Mouse (Mus musculus): ENCODE results near the gene Treml1. TPM values are rescaled to one million over a fixed set of nuclear protein-coding genes. Genes with fewer than 3 reads are reported as not detected.

Treml1 gene
- polyA plus RNA-seq, 2 experiments, result 0.54 to 0.74 TPM

DNA sequence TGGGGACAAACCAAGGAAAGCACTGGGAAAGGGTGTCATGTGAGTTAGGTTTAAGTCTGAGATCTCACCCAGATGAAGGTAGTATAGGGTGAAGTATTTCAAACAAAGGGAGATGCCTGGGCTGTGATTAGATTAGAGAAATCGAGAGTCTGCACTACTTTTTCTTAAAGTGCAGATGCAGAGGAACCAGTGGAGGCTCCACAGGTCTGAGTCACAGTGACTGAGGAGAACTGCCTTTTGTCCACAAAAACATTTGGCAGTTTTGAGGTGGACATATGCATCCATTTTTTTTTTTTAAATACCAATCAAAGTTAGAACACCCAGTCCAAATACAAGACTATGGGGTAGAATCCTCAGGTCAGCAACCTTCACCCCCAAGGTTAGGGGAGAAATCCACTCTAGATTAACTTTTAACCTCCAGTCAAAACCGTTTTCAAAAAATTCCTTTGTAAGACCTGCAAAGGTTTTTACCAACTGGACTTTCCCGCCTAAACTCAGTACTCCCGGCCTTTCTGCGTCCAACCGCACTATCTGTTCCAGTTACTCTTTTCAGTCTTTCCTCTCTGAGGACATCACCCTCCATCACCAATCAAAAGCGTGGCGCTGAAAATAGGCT lies 48.3 kb downstream of the Treml1 start:
- Histone ChIP-seq H3K27ac (replicated peaks; ENCODE audit: low read depth, low read length) (peak overlapping the region; percentile 99), H3K9me3 (ENCODE audit: control insufficient read depth, low read length) (no peaks in the 10 kb centered on the region), H3K4me1 (ENCODE audit: control insufficient read depth, insufficient read depth, low read length) (peaks cover 18% of the 10 kb centered on the region), H3K4me2 (replicated peaks; ENCODE audit: low read depth, low read length, severe bottlenecking) (peak overlapping the region; percentile 63), H3K27me3 (ENCODE audit: control insufficient read depth, insufficient read depth, low read length) (no peaks in the 10 kb centered on the region), H3K4me3 (replicated peaks; ENCODE audit: low read length) (peak overlapping the region; percentile 84), H3K9ac (ENCODE audit: low read depth, low read length, severe bottlenecking) (peak overlapping the region; percentile 98), H3K36me3 (ENCODE audit: control insufficient read depth, insufficient read depth, low read length) (peaks cover 6% of the 10 kb centered on the region)
- ATAC-seq (ENCODE audit: low FRiP score, low read depth) (no peak), DNase-seq (ENCODE audit: low spot score) (no peak)
- 7% methylated on average over 8 of the region's 8 CpGs for WGBS
- no peak for TF ChIP-seq POLR2A (IDR thresholded peaks at IDR 0.05; ENCODE audit: borderline replicate concordance, extremely low read depth, insufficient read depth, insufficient read length)

DNA sequence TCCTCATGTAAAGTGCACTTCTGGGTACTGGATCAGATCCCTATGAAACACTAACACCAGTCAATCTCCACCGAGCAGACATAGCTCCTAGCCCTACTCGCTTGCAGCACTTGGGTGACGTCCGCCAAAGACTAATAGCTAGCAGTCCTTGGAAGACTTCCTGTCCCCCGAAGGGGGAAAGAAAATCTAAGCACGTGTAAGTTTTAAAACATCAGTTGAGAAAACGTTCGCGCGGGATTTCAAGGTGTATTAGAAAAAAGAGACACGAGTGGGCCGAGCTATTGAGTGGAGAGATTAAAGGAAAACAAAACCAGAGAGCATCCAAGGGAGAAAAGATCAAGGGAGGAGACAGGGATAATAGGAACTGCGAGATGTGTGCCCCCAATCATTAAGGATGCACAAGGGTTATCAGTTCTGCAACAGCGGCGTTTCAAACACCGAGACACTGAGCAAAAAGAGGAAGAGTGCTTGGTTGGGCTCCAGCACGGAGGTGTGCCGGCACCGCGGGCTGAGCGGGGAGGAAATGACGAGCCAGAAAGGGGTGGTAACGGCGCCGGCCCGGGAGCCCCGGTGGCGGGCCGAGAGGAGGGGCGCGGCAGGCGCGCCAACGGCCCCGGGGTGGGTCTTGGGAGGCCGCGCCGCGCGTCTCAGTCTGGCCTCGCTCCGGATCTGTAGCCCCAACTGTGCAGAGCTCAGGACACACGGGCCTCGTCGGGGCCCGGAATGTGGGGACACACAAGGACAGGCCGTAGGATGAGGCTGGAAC lies 49.0 kb downstream of the Treml1 start:
- ATAC-seq (ENCODE audit: low FRiP score, low read depth) (peak; percentile 13; the same call in 1 of the 2 replicates), DNase-seq (ENCODE audit: low spot score) (peak; percentile 74)
- Histone ChIP-seq H3K4me3 (replicated peaks; ENCODE audit: low read length) (peak overlapping the region; percentile 84), H3K4me1 (ENCODE audit: control insufficient read depth, insufficient read depth, low read length) (peaks cover 18% of the 10 kb centered on the region), H3K4me2 (replicated peaks; ENCODE audit: low read depth, low read length, severe bottlenecking) (peak overlapping the region; percentile 63), H3K9ac (ENCODE audit: low read depth, low read length, severe bottlenecking) (peak overlapping the region; percentile 98), H3K27ac (replicated peaks; ENCODE audit: low read depth, low read length) (peak overlapping the region; percentile 99), H3K9me3 (ENCODE audit: control insufficient read depth, low read length) (no peaks in the 10 kb centered on the region), H3K27me3 (ENCODE audit: control insufficient read depth, insufficient read depth, low read length) (no peaks in the 10 kb centered on the region), H3K36me3 (ENCODE audit: control insufficient read depth, insufficient read depth, low read length) (peaks cover 6% of the 10 kb centered on the region)
- WGBS, result under 1% methylated on average over 44 of the region's 47 CpGs
- TF ChIP-seq POLR2A (IDR thresholded peaks at IDR 0.05; ENCODE audit: borderline replicate concordance, extremely low read depth, insufficient read depth, insufficient read length), result no peak

DNA sequence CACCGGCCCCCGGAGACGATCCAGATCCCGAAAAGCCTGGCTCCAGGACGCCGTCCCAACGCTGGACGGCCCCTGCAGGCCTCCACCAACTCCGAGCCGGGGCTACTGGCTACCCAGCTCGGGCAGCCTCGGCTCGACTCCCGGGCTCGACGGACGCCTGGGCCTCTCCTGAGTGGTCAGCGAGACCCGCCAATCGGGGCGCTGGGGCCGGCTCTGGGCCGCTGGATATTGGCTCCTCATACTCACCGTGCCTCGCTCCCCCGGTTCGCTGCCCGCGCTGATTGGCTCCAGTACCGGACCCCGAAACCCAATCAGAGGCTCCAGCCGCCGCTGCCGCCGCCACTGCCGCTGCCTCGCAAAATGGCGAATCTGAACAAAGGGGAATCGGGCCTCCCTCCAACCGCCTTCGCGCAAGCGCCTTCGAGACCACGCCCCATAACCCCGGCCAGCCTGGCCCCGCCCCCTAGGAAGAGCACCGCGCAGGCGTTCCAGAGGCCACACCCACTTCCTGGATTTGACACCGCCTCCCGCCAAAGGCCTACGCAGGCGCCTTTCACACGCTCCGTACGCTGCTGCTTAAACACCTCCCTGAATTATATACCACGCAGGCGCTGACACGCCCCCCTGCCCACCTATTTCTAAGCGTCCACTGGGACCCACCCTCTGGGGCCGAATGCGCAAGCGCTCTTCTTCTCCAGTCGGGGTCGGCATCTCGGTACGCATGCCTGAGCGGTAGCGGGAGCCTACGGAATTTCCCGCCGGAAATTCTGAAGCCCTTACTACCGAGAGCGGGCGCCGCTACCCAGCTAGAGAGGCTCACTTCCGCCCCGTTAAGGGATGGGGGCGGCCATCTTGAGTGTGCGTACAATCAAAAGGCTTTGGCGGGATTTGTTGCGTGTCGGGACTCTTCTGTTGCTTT lies 49.9 kb downstream of the Treml1 start, which contains the start of the genes Nfya and Oard1:
Nfya (minus strand) TSS at position 527 of the 919 bp plus-strand sequence.
Oard1 (plus strand) TSS at position 635 of the 919 bp plus-strand sequence.
- peaks cover 11% of the 10 kb centered on the region for H3K36me3 ChIP-seq (ENCODE audit: control insufficient read depth, insufficient read depth, low read length)
- DNase-seq (ENCODE audit: low spot score) (peak; percentile 100), ATAC-seq (ENCODE audit: low FRiP score, low read depth) (peak; percentile 94)
- H3K9me3 ChIP-seq (ENCODE audit: control insufficient read depth, low read length), result no peaks in the 10 kb centered on the region
- H3K27ac ChIP-seq (replicated peaks; ENCODE audit: low read depth, low read length), result peak within 1 kb of the TSS; percentile 99
- under 1% methylated on average over 45 of the region's 84 CpGs for WGBS
- no peaks in the 10 kb centered on the region for H3K27me3 ChIP-seq (ENCODE audit: control insufficient read depth, insufficient read depth, low read length)
- H3K9ac ChIP-seq (ENCODE audit: low read depth, low read length, severe bottlenecking), result peak within 1 kb of the TSS; percentile 98
- H3K4me1 ChIP-seq (ENCODE audit: control insufficient read depth, insufficient read depth, low read length), result peaks cover 18% of the 10 kb centered on the region
- peak within 1 kb of the TSS; percentile 84 for H3K4me3 ChIP-seq (replicated peaks; ENCODE audit: low read length)
- peak; percentile 98 for TF ChIP-seq POLR2A (IDR thresholded peaks at IDR 0.05; ENCODE audit: borderline replicate concordance, extremely low read depth, insufficient read depth, insufficient read length)
- peak within 1 kb of the TSS; percentile 63 for H3K4me2 ChIP-seq (replicated peaks; ENCODE audit: low read depth, low read length, severe bottlenecking)

DNA sequence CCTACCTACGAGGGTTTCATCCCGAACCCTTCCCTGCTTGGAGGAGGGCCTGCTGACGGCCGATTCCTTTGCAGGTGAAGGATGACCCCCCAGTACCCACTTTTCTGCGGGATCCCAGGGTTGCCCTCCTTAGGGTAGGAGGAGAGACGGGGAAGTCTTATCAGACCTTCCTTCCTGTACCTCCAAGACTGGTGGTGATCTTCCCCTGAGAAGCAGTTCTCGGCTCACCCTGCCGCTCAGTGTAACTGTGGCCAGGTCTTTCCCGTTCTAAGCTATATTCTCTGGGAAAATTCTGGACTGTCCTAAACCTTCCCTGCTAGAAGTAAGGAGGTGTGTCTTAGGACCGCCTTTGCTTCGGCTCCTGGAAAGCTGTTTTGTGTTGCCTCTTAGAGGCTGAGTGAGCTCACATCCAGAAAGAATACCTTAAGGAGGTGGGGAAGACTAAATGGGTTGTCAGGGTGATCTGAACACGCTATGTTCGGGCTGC lies 50.6 kb downstream of the Treml1 start:
- H3K4me3 ChIP-seq (replicated peaks; ENCODE audit: low read length), result peak overlapping the region; percentile 84
- DNase-seq (ENCODE audit: low spot score), result no peak
- H3K4me1 ChIP-seq (ENCODE audit: control insufficient read depth, insufficient read depth, low read length), result peaks cover 18% of the 10 kb centered on the region
- peaks cover 18% of the 10 kb centered on the region for H3K36me3 ChIP-seq (ENCODE audit: control insufficient read depth, insufficient read depth, low read length)
- no peaks in the 10 kb centered on the region for H3K27me3 ChIP-seq (ENCODE audit: control insufficient read depth, insufficient read depth, low read length)
- WGBS, result under 1% methylated on average over 13 of the region's 13 CpGs
- H3K4me2 ChIP-seq (replicated peaks; ENCODE audit: low read depth, low read length, severe bottlenecking), result peak overlapping the region; percentile 61
- peak overlapping the region; percentile 77 for H3K9ac ChIP-seq (ENCODE audit: low read depth, low read length, severe bottlenecking)
- 0 out of 2 replicates have a peak, but pooled peaks have one; percentile 0 for ATAC-seq (ENCODE audit: low FRiP score, low read depth)
- H3K27ac ChIP-seq (replicated peaks; ENCODE audit: low read depth, low read length), result peak overlapping the region; percentile 96
- H3K9me3 ChIP-seq (ENCODE audit: control insufficient read depth, low read length), result no peaks in the 10 kb centered on the region
- no peak for TF ChIP-seq POLR2A (IDR thresholded peaks at IDR 0.05; ENCODE audit: borderline replicate concordance, extremely low read depth, insufficient read depth, insufficient read length)

All from limb, embryonic 14.5 days (tissue).